Mouse (Mus musculus): ENCODE results near the gene Armc9.
A peak's percentile ranks its signal among the peaks of the same experiment; 100 is the strongest.

The Armc9 gene

GRCm38 (mm10) chr1:86176066-86176465 is 21.5 kb downstream of the Armc9 start:
- no peak for DNase-seq

GRCm38 (mm10) chr1:86178462-86179253 is 24.1 kb downstream of the Armc9 start:
- DNase-seq = peak; percentile 72 to 77

- no peak for DNase-seq
Measured at GRCm38 (mm10) chr1:86182004-86182709, 27.6 kb downstream of the Armc9 start.

GRCm38 (mm10) chr1:86183577-86184263 is 29.1 kb downstream of the Armc9 start:
- DNase-seq = no peak

- no peak for DNase-seq
Measured at GRCm38 (mm10) chr1:86186762-86187161, 32.2 kb downstream of the Armc9 start.

- DNase-seq = no peak
Measured at GRCm38 (mm10) chr1:86187856-86188255, 33.3 kb downstream of the Armc9 start.

GRCm38 (mm10) chr1:86188271-86188670 is 33.7 kb downstream of the Armc9 start:
- DNase-seq = no peak

GRCm38 (mm10) chr1:86189034-86189702 is 34.6 kb downstream of the Armc9 start:
- DNase-seq = no peak

GRCm38 (mm10) chr1:86190843-86191242 is 36.3 kb downstream of the Armc9 start:
- no peak for DNase-seq

- no peak for DNase-seq
Measured at GRCm38 (mm10) chr1:86194044-86194443, 39.5 kb downstream of the Armc9 start.

GRCm38 (mm10) chr1:86198276-86198675 is 43.7 kb downstream of the Armc9 start:
- no peak for DNase-seq

- no peak for DNase-seq
Measured at GRCm38 (mm10) chr1:86199026-86199425, 44.4 kb downstream of the Armc9 start.

- no peak for DNase-seq
Measured at GRCm38 (mm10) chr1:86201312-86201711, 46.7 kb downstream of the Armc9 start.

- no peak for DNase-seq
Measured at GRCm38 (mm10) chr1:86202617-86203219, 48.1 kb downstream of the Armc9 start.

GRCm38 (mm10) chr1:86210676-86211075 is 56.1 kb downstream of the Armc9 start:
- DNase-seq = no peak

- no peak for DNase-seq
Measured at GRCm38 (mm10) chr1:86211498-86211897, 56.9 kb downstream of the Armc9 start.

- no peak for DNase-seq
Measured at GRCm38 (mm10) chr1:86212731-86213130, 58.2 kb downstream of the Armc9 start.

- peak; percentile 70 to 75 for DNase-seq
Measured at GRCm38 (mm10) chr1:86214158-86214557, 59.6 kb downstream of the Armc9 start.

- no peak for DNase-seq
Measured at GRCm38 (mm10) chr1:86215297-86215696, 60.7 kb downstream of the Armc9 start.

- DNase-seq = no peak
Measured at GRCm38 (mm10) chr1:86216412-86216811, 61.8 kb downstream of the Armc9 start.

GRCm38 (mm10) chr1:86217976-86218375 is 63.4 kb downstream of the Armc9 start:
- no peak for DNase-seq

GRCm38 (mm10) chr1:86225195-86225594 is 70.6 kb downstream of the Armc9 start:
- no peak for DNase-seq

GRCm38 (mm10) chr1:86228653-86229052 is 74.1 kb downstream of the Armc9 start:
- peak in 1 of 2 experiments; percentile 9 for DNase-seq
